ENCODE assay signal across 11 mouse cellular contexts in the genomic region with DNA sequence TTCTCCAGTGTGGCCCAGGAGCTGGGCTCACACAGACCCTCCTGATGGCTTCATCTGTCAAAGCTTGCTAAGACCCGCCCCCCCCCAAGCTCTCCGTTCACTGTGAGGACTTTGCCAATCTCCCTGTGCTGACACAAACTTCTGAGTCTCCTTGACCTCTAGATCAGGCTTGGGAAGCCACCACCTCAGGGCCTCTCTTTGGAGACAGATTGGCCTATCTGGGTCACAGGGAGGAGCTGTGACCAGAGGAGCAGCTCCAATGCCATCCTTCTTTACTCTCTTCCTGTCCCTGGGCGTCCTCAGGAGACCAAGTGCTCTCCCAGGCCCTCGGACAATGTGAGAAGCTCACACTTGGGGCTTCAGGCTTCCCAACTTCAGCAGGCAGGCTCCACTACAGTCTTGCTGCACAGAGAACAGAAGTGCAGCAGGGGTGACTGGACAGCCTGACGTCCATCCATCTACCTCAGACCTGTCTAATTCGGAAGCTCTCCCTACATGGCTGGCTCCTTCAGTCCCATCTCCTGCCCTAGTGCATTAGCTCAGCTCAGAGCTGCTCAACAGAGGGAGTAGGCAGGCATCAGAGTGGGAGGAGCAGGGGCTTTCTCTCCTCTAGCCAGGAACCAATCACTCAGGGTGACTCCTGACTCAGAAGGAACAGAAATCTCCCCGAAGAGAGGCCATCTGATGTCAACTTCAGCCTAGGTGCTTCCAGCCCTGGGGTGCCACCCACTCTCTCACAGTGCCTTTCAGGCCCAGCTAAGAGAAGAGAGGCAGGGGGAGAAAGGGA. TPM values are rescaled to one million over a fixed set of nuclear protein-coding genes. Genes with fewer than 3 reads are reported as not detected.
A peak's percentile ranks its signal among the peaks of the same experiment; 100 is the strongest.
DNase-seq lines count a peak whose midpoint lies in the region; ATAC-seq and TF ChIP-seq lines count a peak whose summit lies in the region.
"Had no signal": no experiment of that assay in that cellular context is flagged by ENCODE, and none has a peak within 500 bp of the region (broad histone marks: within the 10 kb centered on the region; RNA-seq: fewer than 3 reads in every experiment).

No protein-coding gene starts in this region.

- H3K36me3 ChIP-seq in hindbrain, postnatal 0 days (ENCODE audit: insufficient read depth, low read length) = peaks cover 10% of the 10 kb centered on the region; the same call in 1 of the 2 replicates
- peaks cover 4% of the 10 kb centered on the region; the same call in 1 of the 2 replicates for H3K36me3 ChIP-seq in midbrain, embryonic 16.5 days (ENCODE audit: control insufficient read depth, insufficient read depth, low read length)

- no peak for ATAC-seq in hindbrain, postnatal 0 days
- ATAC-seq in midbrain, embryonic 16.5 days = no peak

- 62% methylated on average over 7 of the region's 7 CpGs for WGBS in hindbrain, postnatal 0 days
- 74% methylated on average over 7 of the region's 7 CpGs for WGBS in midbrain, embryonic 16.5 days

- intact Hi-C loops in left cerebral cortex, postnatal 36 days (cut with DNase I) = no loop called here

- peak overlapping the region; percentile 40; the same call in 1 of the 2 replicates for H3K4me3 ChIP-seq in hindbrain, postnatal 0 days (ENCODE audit: low read length)
- H3K4me3 ChIP-seq in midbrain, embryonic 16.5 days (ENCODE audit: low read depth, low read length) = peak overlapping the region; percentile 56

- H3K4me2 ChIP-seq in hindbrain, postnatal 0 days (ENCODE audit: low read depth, low read length) = peak overlapping the region; percentile 66
- peak overlapping the region; percentile 82 for H3K4me2 ChIP-seq in midbrain, embryonic 16.5 days (ENCODE audit: low read length)

- peak overlapping the region; percentile 58; the same call in 1 of the 2 replicates for H3K9ac ChIP-seq in hindbrain, postnatal 0 days (replicated peaks; ENCODE audit: low read length)
- peak overlapping the region; percentile 75 for H3K9ac ChIP-seq in midbrain, embryonic 16.5 days (ENCODE audit: low read depth, low read length)

- TF ChIP-seq CTCF in hindbrain, postnatal 0 days (IDR thresholded peaks at IDR 0.05; ENCODE audit: low read depth) = no peak

- H3K27me3 ChIP-seq in hindbrain, postnatal 0 days (ENCODE audit: insufficient read depth, low read length) = no peaks in the 10 kb centered on the region
- H3K27me3 ChIP-seq in midbrain, embryonic 16.5 days (ENCODE audit: control insufficient read depth, insufficient read depth, low read depth, low read length) = no peaks in the 10 kb centered on the region

- DNase-seq in adrenal gland, postnatal 14 days = peak; percentile 49
- DNase-seq in adrenal gland, postnatal 10 days = no peak
- DNase-seq in NIH3T3 (ENCODE audit: low read depth) = peak; percentile 28
- DNase-seq in hindbrain, postnatal 0 days (ENCODE audit: low spot score) = no peak
- DNase-seq in heart, adult 9 months (ENCODE audit: low spot score in 2 of 2) = no peak
- DNase-seq in layer of hippocampus, adult 9-10 months (ENCODE audit: low spot score) = no peak
- DNase-seq in left cerebral cortex, postnatal 36 days (ENCODE audit: low spot score in 2 of 2) = no peak
- DNase-seq: cerebellum, postnatal 25 days; left cerebral cortex, postnatal 4 days; right cerebral cortex, postnatal 25 days had no signal

- peak overlapping the region; percentile 62; the same call in 1 of the 2 replicates for H3K27ac ChIP-seq in hindbrain, postnatal 0 days
- peak overlapping the region; percentile 23 for H3K27ac ChIP-seq in midbrain, embryonic 16.5 days (ENCODE audit: low read length)

- H3K4me1 ChIP-seq in hindbrain, postnatal 0 days (ENCODE audit: insufficient read depth, low read length) = peaks cover 13% of the 10 kb centered on the region
- H3K4me1 ChIP-seq in midbrain, embryonic 16.5 days (ENCODE audit: control insufficient read depth, insufficient read depth, low read length) = peaks cover 25% of the 10 kb centered on the region

- no peaks in the 10 kb centered on the region for H3K9me3 ChIP-seq in hindbrain, postnatal 0 days (ENCODE audit: low read length)
- no peaks in the 10 kb centered on the region for H3K9me3 ChIP-seq in midbrain, embryonic 16.5 days (replicated peaks; ENCODE audit: control insufficient read depth, low read length, poor library complexity, severe bottlenecking)

RNA-seq across cellular contexts. Expression of a gene that starts 4.0 kb away (rescaled TPM):
- 11.0 and 11.5 TPM in 2 replicates for total RNA-seq in adrenal gland, postnatal 14 days (2021)
- 10 to 100 TPM; 13.4 to 15.5 TPM for total RNA-seq in adrenal gland, postnatal 10 days (2021)
- 39.4 and 45.2 TPM in 2 replicates for total RNA-seq in hindbrain, postnatal 0 days (2014; rRNA removed)
- polyA plus RNA-seq in hindbrain, postnatal 0 days (2015; fragmentation: Nextera tagmentation; extraction: Ambion mirVana) = 25.4 and 26.5 TPM in 2 replicates
- 42.5 and 44.0 TPM in 2 replicates for polyA plus RNA-seq in midbrain, embryonic 16.5 days (2015; fragmentation: Nextera tagmentation; extraction: Ambion mirVana)
- total RNA-seq in left cerebral cortex, postnatal 36 days (2021) = 10 to 100 TPM; 52.2 to 66.7 TPM

RNA-seq across cellular contexts. Expression of a gene that starts 32.0 kb away (rescaled TPM):
- 46.7 and 51.7 TPM in 2 replicates for total RNA-seq in adrenal gland, postnatal 14 days (2021)
- total RNA-seq in adrenal gland, postnatal 10 days (2021) = 10 to 100 TPM; 37.8 to 47.6 TPM
- 68.3 and 68.6 TPM in 2 replicates for total RNA-seq in hindbrain, postnatal 0 days (2014; rRNA removed)
- polyA plus RNA-seq in hindbrain, postnatal 0 days (2015; fragmentation: Nextera tagmentation; extraction: Ambion mirVana) = 31.9 and 34.1 TPM in 2 replicates
- 36.7 and 39.3 TPM in 2 replicates for polyA plus RNA-seq in midbrain, embryonic 16.5 days (2015; fragmentation: Nextera tagmentation; extraction: Ambion mirVana)
- 10 to 100 TPM; 77.1 to 84.0 TPM for total RNA-seq in left cerebral cortex, postnatal 36 days (2021)

RNA-seq across cellular contexts. Expression of a gene that starts 46.8 kb away (rescaled TPM):
- total RNA-seq in adrenal gland, postnatal 14 days (2021) = 57.0 and 58.2 TPM in 2 replicates
- 10 to 100 TPM; 60.2 to 62.6 TPM for total RNA-seq in adrenal gland, postnatal 10 days (2021)
- 39.4 and 60.4 TPM in 2 replicates for total RNA-seq in hindbrain, postnatal 0 days (2014; rRNA removed)
- polyA plus RNA-seq in hindbrain, postnatal 0 days (2015; fragmentation: Nextera tagmentation; extraction: Ambion mirVana) = 47.2 and 48.4 TPM in 2 replicates
- 18.3 and 19.2 TPM in 2 replicates for polyA plus RNA-seq in midbrain, embryonic 16.5 days (2015; fragmentation: Nextera tagmentation; extraction: Ambion mirVana)
- 1 to 10 TPM; 6.0 to 7.3 TPM for total RNA-seq in left cerebral cortex, postnatal 36 days (2021)

RNA-seq across cellular contexts. Expression of a gene that starts 52.8 kb away (rescaled TPM):
- 97.6 and 99.3 TPM in 2 replicates for total RNA-seq in adrenal gland, postnatal 14 days (2021)
- 100 to 1,000 TPM; 102 to 104 TPM for total RNA-seq in adrenal gland, postnatal 10 days (2021)
- total RNA-seq in hindbrain, postnatal 0 days (2014; rRNA removed) = 59.7 and 60.8 TPM in 2 replicates
- 59.1 and 61.1 TPM in 2 replicates for polyA plus RNA-seq in hindbrain, postnatal 0 days (2015; fragmentation: Nextera tagmentation; extraction: Ambion mirVana)
- 51.0 and 59.7 TPM in 2 replicates for polyA plus RNA-seq in midbrain, embryonic 16.5 days (2015; fragmentation: Nextera tagmentation; extraction: Ambion mirVana)
- 10 to 100 TPM; 47.1 to 57.3 TPM for total RNA-seq in left cerebral cortex, postnatal 36 days (2021)

Comparison
In these comparisons a context has a peak if more than half of its experiments do, and no peak if none do; other contexts are left out.
1. DNase-seq: peak in adrenal gland, postnatal 14 days (single experiment) and NIH3T3 (single experiment); none in adrenal gland, postnatal 10 days (single experiment), hindbrain, postnatal 0 days (single experiment), heart, adult 9 months (0 of 2), layer of hippocampus, adult 9-10 months (single experiment) and left cerebral cortex, postnatal 36 days (0 of 2).